Mouse (Mus musculus) stomach, embryonic 15.5 days (tissue): ENCODE data around the gene Nlrc5. TPM values are rescaled to one million over a fixed set of nuclear protein-coding genes. Genes with fewer than 3 reads are reported as not detected.
A peak's percentile ranks its signal among the peaks of the same experiment; 100 is the strongest.

Source experiments
- ATAC-seq: fragments of 200-750 bp; cut with Nextera tagmentation; 2 replicates; pipeline ENCODE4 v1.8.0; 2017; ENCODE audit warnings: low read depth, moderate number of reproducible peaks, moderate TSS enrichment; ENCODE audit not compliant: insufficient read depth, low FRiP score
- H3K27ac ChIP-seq: fragments of 300-500 bp; sonication (generic); 2 replicates; pipeline ENCODE4 v1.5.1; 2015; ENCODE audit warnings: mild to moderate bottlenecking, inconsistent platforms
- H3K27me3 ChIP-seq: fragments of 300-500 bp; sonication (generic); replicated peaks from 2 replicates; pipeline ENCODE4 v1.6.1; 2015; ENCODE audit warnings: inconsistent platforms
- H3K36me3 ChIP-seq: fragments of 300-500 bp; sonication (generic); 2 replicates; pipeline ENCODE4 v1.6.1; 2015; ENCODE audit warnings: inconsistent platforms
- H3K4me1 ChIP-seq: fragments of 300-500 bp; sonication (generic); 2 replicates; pipeline ENCODE4 v1.6.1; 2015; ENCODE audit warnings: inconsistent platforms
- H3K4me2 ChIP-seq: fragments of 300-500 bp; sonication (generic); 2 replicates; pipeline ENCODE4 v1.6.1; 2015; ENCODE audit warnings: mild to moderate bottlenecking, inconsistent platforms
- H3K4me3 ChIP-seq: fragments of 300-500 bp; sonication (generic); replicated peaks from 2 replicates; pipeline ENCODE4 v1.5.1; 2015; ENCODE audit warnings: inconsistent platforms
- H3K9ac ChIP-seq: fragments of 300-500 bp; sonication (generic); 2 replicates; pipeline ENCODE4 v1.6.1; 2015; ENCODE audit warnings: inconsistent platforms
- H3K9me3 ChIP-seq: fragments of 300-500 bp; sonication (generic); 2 replicates; pipeline ENCODE4 v1.6.1; 2016; ENCODE audit warnings: inconsistent platforms
- WGBS: fragments of 180-500 bp; shearing (Covaris S2); methylation state at CpG from one replicate; pipeline ENCODE4 v1.1.7; 2015; 5-methylcytosine and 5-hydroxymethylcytosine counted together
- polyA plus RNA-seq: library from polyadenylated mRNA; unstranded; fragments of >200 nt; fragmentation: Nextera tagmentation; extraction: Ambion mirVana; gene quantifications from 2 replicates; pipeline ENCODE4 v1.2.1, GENCODE M21; 2015

The Nlrc5 gene
- polyA plus RNA-seq, 1 experiment from 2014 or later: 0.51 TPM

DNA sequence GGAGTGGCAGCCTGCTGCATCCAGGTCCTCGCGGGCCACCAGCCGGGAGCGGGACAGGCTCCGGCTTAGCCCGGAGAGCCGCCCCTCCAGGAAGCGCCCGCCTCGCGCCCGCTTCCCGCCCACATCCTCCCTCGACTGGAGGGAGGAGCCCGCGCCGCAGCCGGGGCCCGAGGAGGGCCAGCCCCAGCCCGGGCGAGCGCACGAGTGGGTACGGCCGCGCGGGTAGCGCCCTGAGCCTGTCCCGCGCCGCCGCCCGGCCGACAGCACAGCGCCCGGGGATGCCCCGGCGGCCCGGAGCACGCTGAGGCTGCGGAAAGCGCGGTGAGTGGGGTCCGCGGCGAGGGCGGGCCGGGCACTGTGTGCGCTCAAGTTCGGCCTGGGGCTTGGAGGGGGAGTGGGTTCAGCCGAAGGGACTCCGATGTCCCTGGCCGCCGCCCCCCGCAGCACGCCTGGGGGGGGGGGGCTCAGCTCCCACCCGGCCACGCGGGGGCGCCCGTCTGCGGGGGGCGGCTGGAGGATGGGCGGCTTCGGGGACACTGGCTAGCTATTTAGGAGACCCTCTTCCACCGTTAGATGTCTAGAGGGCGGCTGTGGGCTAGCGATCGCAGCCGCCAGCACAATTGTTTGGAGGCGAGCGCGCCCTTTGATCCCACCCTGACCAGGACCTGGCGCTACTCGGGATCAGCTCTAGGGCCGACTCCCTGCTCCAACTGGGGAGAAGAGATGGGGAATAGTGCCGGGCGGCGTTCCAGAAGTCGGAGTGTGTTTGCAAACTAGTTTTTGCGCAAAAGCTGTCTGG is 98.9 kb downstream of the Nlrc5 start, which contains the start of gene Cpne2:
Gene Cpne2, plus strand, starts transcription at position 118 of the 799 bp plus-strand sequence.
- Histone ChIP-seq H3K4me3 (peak within 1 kb of the TSS; percentile 65), H3K27ac (no peak within 1 kb of the TSS), H3K9me3 (no peaks in the 10 kb centered on the region), H3K4me2 (peak within 1 kb of the TSS; percentile 99), H3K36me3 (no peaks in the 10 kb centered on the region), H3K9ac (peak within 1 kb of the TSS; percentile 42), H3K4me1 (peaks cover 12% of the 10 kb centered on the region), H3K27me3 (0 out of 2 replicates have a peak, but pooled peaks cover 7% of the 10 kb centered on the region)
- WGBS: under 1% methylated on average over 67 of the region's 81 CpGs
- ATAC-seq: peak; percentile 84

- WGBS: 41% methylated on average over 4 of the region's 4 CpGs
- no peak for ATAC-seq
These were observed 100.5 kb downstream of the Nlrc5 start for GRCm38 (mm10) chr8:94534612-94535011.

GRCm38 (mm10) chr8:94535631-94536030 is 101.5 kb downstream of the Nlrc5 start:
- ATAC-seq: no peak
- Histone ChIP-seq H3K9ac (no peak overlapping the region), H3K27ac (no peak overlapping the region), H3K9me3 (no peaks in the 10 kb centered on the region), H3K4me3 (no peak overlapping the region), H3K4me2 (no peak overlapping the region), H3K4me1 (peaks cover 12% of the 10 kb centered on the region), H3K27me3 (0 out of 2 replicates have a peak, but pooled peaks cover 7% of the 10 kb centered on the region), H3K36me3 (no peaks in the 10 kb centered on the region)
- WGBS: 80% methylated on average over 7 of the region's 7 CpGs

More at GRCm38 (mm10) chr8:94534612-94535011, 100.5 kb downstream of the Nlrc5 start:
- H3K4me2 ChIP-seq: no peak overlapping the region
- H3K36me3 ChIP-seq: no peaks in the 10 kb centered on the region
- H3K9ac ChIP-seq: no peak overlapping the region
- no peaks in the 10 kb centered on the region for H3K9me3 ChIP-seq
- H3K4me1 ChIP-seq: peaks cover 12% of the 10 kb centered on the region
- H3K27ac ChIP-seq: no peak overlapping the region
- H3K27me3 ChIP-seq: 0 out of 2 replicates have a peak, but pooled peaks cover 7% of the 10 kb centered on the region
- H3K4me3 ChIP-seq: no peak overlapping the region

GRCm38 (mm10) chr8:94537456-94537855 is 103.3 kb downstream of the Nlrc5 start:
- Histone ChIP-seq H3K4me2 (no peak overlapping the region), H3K27ac (no peak overlapping the region), H3K9ac (no peak overlapping the region)

GRCm38 (mm10) chr8:94540025-94540424 is 105.9 kb downstream of the Nlrc5 start:
- Histone ChIP-seq H3K4me2 (no peak overlapping the region), H3K36me3 (no peaks in the 10 kb centered on the region), H3K9ac (no peak overlapping the region), H3K4me3 (no peak overlapping the region), H3K4me1 (no peaks in the 10 kb centered on the region), H3K27ac (no peak overlapping the region), H3K27me3 (no peaks in the 10 kb centered on the region), H3K9me3 (no peaks in the 10 kb centered on the region)
- no peak for ATAC-seq
- 84% methylated on average over 2 of the region's 2 CpGs for WGBS

More at GRCm38 (mm10) chr8:94537456-94537855, 103.3 kb downstream of the Nlrc5 start:
- WGBS: 88% methylated on average over 2 of the region's 2 CpGs
- H3K4me1 ChIP-seq: peaks cover 8% of the 10 kb centered on the region; the same call in 1 of the 2 replicates
- H3K9me3 ChIP-seq: no peaks in the 10 kb centered on the region
- ATAC-seq: no peak
- H3K36me3 ChIP-seq: no peaks in the 10 kb centered on the region
- H3K4me3 ChIP-seq: no peak overlapping the region
- 0 out of 2 replicates have a peak, but pooled peaks cover 7% of the 10 kb centered on the region for H3K27me3 ChIP-seq

GRCm38 (mm10) chr8:94540889-94541795 is 107.0 kb downstream of the Nlrc5 start:
- no peak; the same call in 1 of the 2 replicates for ATAC-seq
- H3K9ac ChIP-seq: no peak overlapping the region

DNA sequence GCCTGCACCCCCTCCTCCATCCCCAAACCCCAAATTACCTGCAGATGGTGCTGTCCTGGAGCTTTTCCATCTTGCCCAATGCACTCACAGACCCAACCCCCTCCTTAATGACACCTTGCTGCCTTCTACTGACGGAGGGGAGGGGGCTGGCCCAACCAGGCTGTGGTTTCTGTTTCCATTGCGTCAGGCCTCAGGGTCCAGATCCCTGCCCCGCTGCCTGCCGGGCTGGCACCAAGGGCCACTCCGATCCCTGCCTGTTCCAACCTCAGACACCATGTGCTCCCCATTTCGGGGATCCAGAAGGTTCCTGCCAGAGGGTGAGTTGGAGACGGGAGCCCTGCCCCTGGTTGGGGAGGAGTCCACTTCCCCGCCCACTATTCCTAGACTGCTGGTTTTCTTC is 109.8 kb downstream of the Nlrc5 start:
- H3K4me1 ChIP-seq: no peaks in the 10 kb centered on the region
- no peak for ATAC-seq
- no peak overlapping the region for H3K4me2 ChIP-seq
- no peaks in the 10 kb centered on the region for H3K36me3 ChIP-seq
- H3K27ac ChIP-seq: no peak overlapping the region
- 59% methylated on average over 8 of the region's 8 CpGs for WGBS
- H3K9ac ChIP-seq: no peak overlapping the region
- H3K27me3 ChIP-seq: no peaks in the 10 kb centered on the region
- H3K9me3 ChIP-seq: no peaks in the 10 kb centered on the region
- H3K4me3 ChIP-seq: no peak overlapping the region

More at GRCm38 (mm10) chr8:94540889-94541795, 107.0 kb downstream of the Nlrc5 start:
- Histone ChIP-seq H3K9me3 (no peaks in the 10 kb centered on the region), H3K4me1 (no peaks in the 10 kb centered on the region), H3K36me3 (no peaks in the 10 kb centered on the region), H3K27me3 (no peaks in the 10 kb centered on the region), H3K4me2 (no peak overlapping the region), H3K4me3 (no peak overlapping the region), H3K27ac (no peak overlapping the region)
- 74% methylated on average over 18 of the region's 18 CpGs for WGBS

GRCm38 (mm10) chr8:94549041-94549440 is 114.9 kb downstream of the Nlrc5 start:
- Histone ChIP-seq H3K27ac (no peak overlapping the region), H3K4me3 (no peak overlapping the region), H3K4me1 (no peaks in the 10 kb centered on the region), H3K9ac (no peak overlapping the region), H3K4me2 (no peak overlapping the region), H3K9me3 (no peaks in the 10 kb centered on the region), H3K36me3 (no peaks in the 10 kb centered on the region), H3K27me3 (no peaks in the 10 kb centered on the region)
- no peak for ATAC-seq
- 78% methylated on average over 5 of the region's 5 CpGs for WGBS

DNA sequence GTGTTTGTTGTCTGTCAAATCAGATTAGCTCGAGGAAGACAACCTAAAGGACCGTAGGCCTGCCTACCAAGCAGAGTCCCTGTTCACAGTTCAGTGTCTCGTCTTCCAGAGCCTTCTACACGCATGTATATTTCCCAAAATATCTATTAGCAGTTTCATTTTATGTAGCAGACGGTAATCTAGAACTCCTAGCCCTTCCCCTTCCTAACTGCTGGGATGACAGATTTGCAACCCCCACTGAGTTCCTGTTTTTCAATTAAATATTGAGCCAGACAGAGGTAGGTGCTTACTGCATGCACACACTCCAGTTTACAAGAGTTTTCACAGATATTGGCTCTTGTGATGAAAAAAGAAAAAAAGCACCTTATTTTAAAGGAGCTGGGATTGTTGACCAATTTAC is 115.3 kb downstream of the Nlrc5 start:
- no peak overlapping the region for H3K27ac ChIP-seq
- H3K4me1 ChIP-seq: no peaks in the 10 kb centered on the region
- no peaks in the 10 kb centered on the region for H3K27me3 ChIP-seq
- H3K4me2 ChIP-seq: no peak overlapping the region
- 55% methylated on average over 5 of the region's 5 CpGs for WGBS
- H3K36me3 ChIP-seq: no peaks in the 10 kb centered on the region
- no peak for ATAC-seq
- H3K4me3 ChIP-seq: no peak overlapping the region
- H3K9ac ChIP-seq: no peak overlapping the region
- H3K9me3 ChIP-seq: no peaks in the 10 kb centered on the region

GRCm38 (mm10) chr8:94549998-94550397 is 115.8 kb downstream of the Nlrc5 start:
- ATAC-seq: no peak
- Histone ChIP-seq H3K4me2 (no peak overlapping the region), H3K9ac (no peak overlapping the region), H3K4me3 (no peak overlapping the region), H3K4me1 (no peaks in the 10 kb centered on the region), H3K36me3 (no peaks in the 10 kb centered on the region), H3K27ac (no peak overlapping the region), H3K27me3 (no peaks in the 10 kb centered on the region), H3K9me3 (no peaks in the 10 kb centered on the region)
- 79% methylated on average over 5 of the region's 5 CpGs for WGBS

DNA sequence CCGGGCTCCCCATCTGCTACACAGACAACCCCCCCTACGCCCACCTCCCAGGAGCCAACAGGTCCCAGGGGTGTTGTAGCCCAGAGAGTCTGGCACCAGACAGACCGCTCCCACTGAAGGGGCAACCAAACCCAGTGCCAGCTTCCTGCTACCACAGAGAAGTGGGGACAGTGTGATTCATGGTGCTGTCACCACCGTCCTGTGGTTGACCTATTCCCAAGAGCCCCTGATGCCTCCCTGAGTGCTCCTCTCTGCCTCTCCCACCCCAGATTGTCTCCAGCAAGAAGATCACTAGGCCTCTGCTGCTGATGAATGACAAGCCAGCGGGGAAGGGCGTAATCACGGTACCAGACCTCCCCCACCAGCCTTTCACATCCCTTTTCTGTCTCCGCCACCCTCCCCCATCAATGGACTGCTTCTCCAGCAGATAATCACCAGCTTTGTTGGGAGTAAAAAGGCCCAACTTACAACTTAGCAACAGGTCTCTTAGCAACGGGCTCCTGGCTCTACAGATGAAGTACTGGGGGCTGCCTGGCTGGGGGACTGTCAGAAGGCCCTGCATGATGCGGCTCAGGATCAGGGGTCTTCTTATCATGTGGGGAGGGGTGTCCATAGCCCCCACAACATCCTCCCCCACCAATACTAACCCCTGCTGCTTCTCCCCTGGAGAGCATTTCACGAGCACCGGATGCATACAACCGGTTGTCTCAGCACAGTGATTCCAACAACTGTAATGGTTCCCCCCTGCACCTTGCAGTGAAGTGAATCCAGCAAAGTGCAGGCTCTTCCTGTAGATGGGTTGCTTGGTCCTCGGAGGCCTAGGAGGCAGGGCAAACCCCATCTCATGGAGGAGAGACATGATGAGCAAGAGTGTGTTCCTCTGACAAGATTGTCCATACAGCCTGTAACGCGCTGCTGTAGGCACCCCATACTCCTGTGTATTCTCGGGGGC is 117.6 kb downstream of the Nlrc5 start:
- Histone ChIP-seq H3K4me3 (no peak overlapping the region), H3K4me2 (no peak overlapping the region), H3K9me3 (no peaks in the 10 kb centered on the region), H3K27me3 (no peaks in the 10 kb centered on the region), H3K27ac (no peak overlapping the region), H3K9ac (no peak overlapping the region), H3K4me1 (no peaks in the 10 kb centered on the region), H3K36me3 (no peaks in the 10 kb centered on the region)
- WGBS: 57% methylated on average over 17 of the region's 17 CpGs
- no peak for ATAC-seq
